Mouse (Mus musculus): ENCODE measurements around the gene Zfp366.

- no peak for TF ChIP-seq CTCF (IDR thresholded peaks at IDR 0.05; ENCODE audit: low read depth)
- no peak for TF ChIP-seq EP300 (IDR thresholded peaks at IDR 0.05; ENCODE audit: low read depth)
Measured at GRCm38 (mm10) chr13:99233333-99233732, 48.7 kb downstream of the Zfp366 start.
